Mouse (Mus musculus) forebrain, embryonic 11.5 days (tissue): ENCODE results near the gene Abcb6. TPM values are rescaled to one million over a fixed set of nuclear protein-coding genes. Genes with fewer than 3 reads are reported as not detected.

Experiments
- ATAC-seq: fragments of 200-750 bp; cut with Nextera tagmentation; replicated peaks from 2 replicates; pipeline ENCODE4 v1.8.0; 2017; ENCODE audit warnings: moderate TSS enrichment; ENCODE audit not compliant: low FRiP score
- DNase-seq: peaks from one replicate; pipeline ENCODE4 v3.0.0-alpha.2; 2017; ENCODE audit warnings: low spot score
- H3K27ac ChIP-seq: fragments of 300-500 bp; sonication (generic); 2 replicates; pipeline ENCODE4 v1.5.1; 2014; ENCODE audit warnings: low read depth, low read length
- H3K27me3 ChIP-seq: fragments of 300-500 bp; sonication (generic); 2 replicates; pipeline ENCODE4 v1.6.1; 2014; ENCODE audit warnings: mild to moderate bottlenecking, low read length, mixed read lengths; ENCODE audit not compliant: control insufficient read depth, insufficient read depth
- H3K36me3 ChIP-seq: fragments of 300-500 bp; sonication (generic); 2 replicates; pipeline ENCODE4 v1.6.1; 2014; ENCODE audit warnings: mild to moderate bottlenecking, low read length, moderate library complexity, mixed read lengths; ENCODE audit not compliant: control insufficient read depth, insufficient read depth
- H3K4me1 ChIP-seq: fragments of 300-500 bp; sonication (generic); replicated peaks from 2 replicates; pipeline ENCODE4 v1.6.1; 2014; ENCODE audit warnings: low read length, mixed read lengths; ENCODE audit not compliant: control insufficient read depth, insufficient read depth
- H3K4me2 ChIP-seq: fragments of 300-500 bp; sonication (generic); 2 replicates; pipeline ENCODE4 v1.6.1; 2014; ENCODE audit warnings: low read depth, mild to moderate bottlenecking, low read length, moderate library complexity, mixed read lengths; ENCODE audit not compliant: severe bottlenecking
- H3K4me3 ChIP-seq: fragments of 300-500 bp; sonication (generic); 2 replicates; pipeline ENCODE4 v1.5.1; 2014; ENCODE audit warnings: low read depth, low read length
- H3K9ac ChIP-seq: fragments of 300-500 bp; sonication (generic); 2 replicates; pipeline ENCODE4 v1.6.1; 2014; ENCODE audit warnings: low read length
- H3K9me3 ChIP-seq: fragments of 300-500 bp; sonication (generic); 2 replicates; pipeline ENCODE4 v1.6.1; 2016; ENCODE audit warnings: low read length, mixed read lengths; ENCODE audit not compliant: control insufficient read depth
- WGBS: fragments of 180-500 bp; shearing (Covaris S2); extraction: QIAGEN DNeasy Blood & Tissue Kit; methylation state at CpG from one replicate; pipeline ENCODE4 v1.1.7; 2014; 5-methylcytosine and 5-hydroxymethylcytosine counted together
- polyA plus RNA-seq: library from polyadenylated mRNA; unstranded; fragments of >200 nt; fragmentation: Nextera tagmentation; extraction: Ambion mirVana; gene quantifications from 2 replicates; pipeline ENCODE4 v1.2.1, GENCODE M21; 2014

Abcb6 gene
- polyA plus RNA-seq, 1 experiment from 2014 or later = 27.4 TPM

DNA sequence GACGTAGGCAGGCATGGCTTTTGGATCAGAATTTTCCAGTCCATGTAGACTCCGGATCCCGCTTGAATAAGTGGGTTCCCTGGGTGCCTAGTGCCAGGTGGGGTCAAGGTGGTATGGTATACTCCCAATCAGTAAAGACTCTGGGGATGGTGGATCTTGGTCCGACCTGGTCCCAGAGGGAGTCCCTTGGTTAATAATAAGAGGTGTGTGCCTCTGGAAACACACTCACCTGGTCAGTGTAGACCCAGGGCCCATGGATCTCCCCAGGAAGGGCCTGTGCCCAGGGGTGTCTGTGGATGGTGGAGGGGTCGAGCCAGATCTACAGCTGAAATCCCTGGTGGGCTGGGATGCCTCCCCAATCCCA is 11.0 kb upstream of the Abcb6 start:
- Histone ChIP-seq H3K9me3 (no peaks in the 10 kb centered on the region), H3K27ac (peak overlapping the region; percentile 18; the same call in 1 of the 2 replicates), H3K4me1 (peaks cover 8% of the 10 kb centered on the region), H3K4me3 (peak overlapping the region; percentile 75), H3K36me3 (no peaks in the 10 kb centered on the region; the same call in 1 of the 2 replicates), H3K9ac (peak overlapping the region; percentile 83), H3K27me3 (no peaks in the 10 kb centered on the region), H3K4me2 (peak overlapping the region; percentile 95)
- WGBS = 43% methylated on average over 5 of the region's 5 CpGs
- DNase-seq (no peak), ATAC-seq (no peak)

DNA sequence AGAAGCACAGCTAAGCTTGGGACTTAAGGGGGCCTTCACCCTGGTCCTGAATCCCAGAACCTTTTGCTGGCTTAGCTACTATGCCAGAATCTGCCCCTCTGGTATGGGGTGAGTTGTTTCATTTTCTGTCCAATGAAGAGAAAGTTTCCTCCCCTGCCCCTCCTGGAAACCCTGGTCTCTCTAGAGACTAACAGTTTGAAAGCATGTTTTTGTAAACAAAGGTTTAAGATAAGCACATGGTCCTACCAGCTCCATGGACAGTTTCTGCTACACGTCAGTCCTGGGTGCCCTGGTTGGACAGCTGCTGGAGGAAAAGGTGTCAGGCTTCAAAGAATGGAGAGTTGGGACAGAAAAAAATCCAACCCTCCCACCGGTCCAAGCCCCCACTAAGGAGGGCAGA is 10.4 kb upstream of the Abcb6 start:
- Histone ChIP-seq H3K27me3 (no peaks in the 10 kb centered on the region), H3K4me1 (peaks cover 8% of the 10 kb centered on the region), H3K4me3 (no peak overlapping the region), H3K9me3 (no peaks in the 10 kb centered on the region), H3K4me2 (peak overlapping the region; percentile 95; the same call in 1 of the 2 replicates), H3K27ac (no peak overlapping the region), H3K9ac (no peak overlapping the region), H3K36me3 (no peaks in the 10 kb centered on the region; the same call in 1 of the 2 replicates)
- WGBS = 74% methylated on average over 2 of the region's 2 CpGs
- DNase-seq (no peak), ATAC-seq (no peak)

DNA sequence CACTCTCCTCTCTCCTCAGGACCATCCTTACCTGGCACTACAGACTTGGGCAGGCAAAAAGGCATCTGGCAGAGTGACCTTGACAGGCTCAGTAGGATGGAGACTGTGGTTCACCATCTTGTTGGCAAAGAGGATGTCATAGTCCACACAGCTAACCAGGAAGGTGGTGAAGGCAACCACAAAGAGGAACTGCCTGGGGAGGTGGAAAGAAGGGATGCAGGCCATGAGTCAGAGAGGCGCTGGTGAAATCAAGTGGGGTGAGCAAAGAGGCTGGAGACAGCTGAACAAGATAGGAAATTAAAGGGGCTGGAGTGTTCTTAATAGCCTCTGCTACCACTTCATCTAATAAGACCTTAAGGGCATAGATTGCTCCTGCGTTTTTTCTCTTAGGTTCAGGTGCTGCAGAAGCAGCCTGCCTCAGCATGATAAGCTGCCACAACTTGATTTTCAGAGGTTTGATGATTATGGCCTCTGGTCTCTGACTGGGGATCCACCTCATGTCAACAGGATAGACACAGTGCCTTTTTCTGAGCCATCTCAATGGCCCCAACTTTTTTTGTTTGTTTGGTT is 7.8 kb upstream of the Abcb6 start:
- no peaks in the 10 kb centered on the region for H3K9me3 ChIP-seq
- H3K36me3 ChIP-seq = no peaks in the 10 kb centered on the region; the same call in 1 of the 2 replicates
- 82% methylated on average over 2 of the region's 2 CpGs for WGBS
- no peak overlapping the region for H3K4me3 ChIP-seq
- no peak for ATAC-seq
- no peak overlapping the region for H3K9ac ChIP-seq
- no peak overlapping the region for H3K4me2 ChIP-seq
- no peak overlapping the region for H3K27ac ChIP-seq
- peaks cover 6% of the 10 kb centered on the region for H3K4me1 ChIP-seq
- no peaks in the 10 kb centered on the region for H3K27me3 ChIP-seq
- DNase-seq = no peak

DNA sequence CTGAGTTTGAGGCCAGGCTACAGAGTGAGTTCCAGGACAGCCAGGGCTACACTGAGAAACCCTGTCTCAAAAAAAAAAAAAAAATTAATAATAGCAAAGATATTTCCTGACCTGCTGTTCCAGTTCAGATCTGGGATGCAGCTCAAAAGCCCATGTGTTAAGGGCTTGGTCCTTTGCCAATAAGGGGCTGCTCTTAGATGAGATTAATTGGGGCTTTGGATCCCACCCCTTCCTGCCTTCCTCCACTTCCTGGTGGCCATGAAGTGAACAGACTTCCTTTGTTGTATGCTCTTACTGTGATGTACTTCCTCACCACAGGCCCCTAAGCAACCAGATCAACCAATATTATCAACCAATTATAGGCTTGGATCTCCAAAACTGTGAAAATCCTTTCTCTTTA is 6.9 kb upstream of the Abcb6 start:
- Histone ChIP-seq H3K9me3 (no peaks in the 10 kb centered on the region), H3K36me3 (no peaks in the 10 kb centered on the region; the same call in 1 of the 2 replicates), H3K27ac (no peak overlapping the region), H3K4me2 (no peak overlapping the region), H3K27me3 (no peaks in the 10 kb centered on the region), H3K4me3 (no peak overlapping the region), H3K4me1 (peaks cover 5% of the 10 kb centered on the region; the same call in 1 of the 2 replicates), H3K9ac (no peak overlapping the region)
- no peak for ATAC-seq
- DNase-seq = no peak

DNA sequence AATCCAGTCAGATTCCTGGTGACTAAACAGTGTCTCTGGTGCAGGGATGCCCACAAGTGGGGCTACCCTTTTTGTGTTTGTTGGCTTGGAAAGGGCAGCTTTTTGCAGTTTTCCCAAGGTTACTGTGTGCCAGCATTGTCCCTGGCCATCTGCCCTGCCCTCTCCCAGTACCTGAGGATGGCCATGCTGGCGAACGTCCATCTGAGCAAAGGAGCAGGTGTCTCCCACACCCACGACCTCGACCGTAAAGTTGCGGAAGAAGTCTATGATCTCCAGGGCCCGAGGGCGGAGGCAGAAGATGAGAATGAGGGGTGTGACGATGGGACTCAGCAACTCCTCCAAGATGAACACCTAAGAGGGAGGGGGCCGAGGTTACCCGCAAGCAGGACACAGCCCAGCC is 5.3 kb upstream of the Abcb6 start:
- H3K9me3 ChIP-seq = no peaks in the 10 kb centered on the region
- no peak overlapping the region for H3K9ac ChIP-seq
- no peak overlapping the region for H3K4me2 ChIP-seq
- no peaks in the 10 kb centered on the region; the same call in 1 of the 2 replicates for H3K36me3 ChIP-seq
- 95% methylated on average over 11 of the region's 11 CpGs for WGBS
- no peaks in the 10 kb centered on the region for H3K27me3 ChIP-seq
- H3K27ac ChIP-seq = no peak overlapping the region
- no peak overlapping the region for H3K4me3 ChIP-seq
- ATAC-seq = no peak
- no peaks in the 10 kb centered on the region; the same call in 1 of the 2 replicates for H3K4me1 ChIP-seq
- DNase-seq = peak; percentile 6

DNA sequence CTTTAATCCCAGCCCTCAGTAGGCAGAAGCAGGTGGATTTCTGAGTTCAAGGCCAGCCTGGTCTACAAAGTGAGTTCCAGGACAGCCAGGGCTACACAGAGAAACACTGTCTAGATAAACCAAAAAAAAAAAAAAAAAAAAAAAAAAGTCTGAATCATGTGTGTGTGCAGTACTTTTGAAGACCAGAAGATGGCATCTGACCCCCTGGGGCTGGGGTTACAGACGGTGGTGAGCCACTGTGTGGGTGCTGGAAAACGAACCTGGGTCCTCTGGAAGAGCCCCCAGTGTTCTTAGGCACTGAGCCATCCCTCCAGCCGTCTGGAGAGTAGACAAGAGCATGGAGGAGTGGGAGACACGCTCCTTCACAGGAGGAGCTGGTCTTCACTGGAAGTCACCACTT is 2.0 kb upstream of the Abcb6 start:
- Histone ChIP-seq H3K36me3 (no peaks in the 10 kb centered on the region; the same call in 1 of the 2 replicates), H3K27me3 (no peaks in the 10 kb centered on the region), H3K9ac (no peak overlapping the region), H3K9me3 (no peaks in the 10 kb centered on the region), H3K4me3 (no peak overlapping the region), H3K4me2 (no peak overlapping the region), H3K4me1 (peaks cover 8% of the 10 kb centered on the region; the same call in 1 of the 2 replicates), H3K27ac (no peak overlapping the region)
- 79% methylated on average over 4 of the region's 4 CpGs for WGBS
- ATAC-seq (no peak), DNase-seq (no peak)

DNA sequence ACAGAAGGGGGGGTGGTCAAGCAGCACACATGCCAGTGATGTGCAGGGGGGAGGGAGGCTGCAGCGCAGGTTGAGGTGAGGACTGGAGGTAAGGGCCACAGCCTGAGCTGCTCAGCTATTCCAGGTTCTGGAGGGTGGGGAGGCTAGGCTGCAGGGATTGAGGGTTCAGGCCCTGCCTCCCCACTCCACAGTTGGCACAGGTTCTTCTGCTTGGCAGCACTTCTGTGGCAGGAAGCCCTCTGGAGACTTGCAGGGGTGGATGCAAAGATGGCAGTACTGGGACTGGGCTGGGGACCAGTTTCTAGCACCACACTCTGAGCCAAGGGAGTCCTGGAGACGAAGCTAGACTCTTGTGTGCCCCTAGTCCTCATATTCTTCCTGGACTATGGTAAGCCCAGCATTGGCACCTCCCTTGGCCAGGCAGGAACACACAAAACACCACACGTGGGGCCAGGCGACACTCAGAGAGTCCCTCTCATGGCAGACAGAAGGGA is 1.2 kb upstream of the Abcb6 start:
- Histone ChIP-seq H3K36me3 (no peaks in the 10 kb centered on the region; the same call in 1 of the 2 replicates), H3K27ac (no peak overlapping the region), H3K9ac (no peak overlapping the region), H3K9me3 (no peaks in the 10 kb centered on the region), H3K4me2 (no peak overlapping the region), H3K4me1 (peaks cover 8% of the 10 kb centered on the region; the same call in 1 of the 2 replicates), H3K4me3 (no peak overlapping the region), H3K27me3 (no peaks in the 10 kb centered on the region)
- ATAC-seq = no peak
- 86% methylated on average over 4 of the region's 4 CpGs for WGBS
- DNase-seq = no peak

DNA sequence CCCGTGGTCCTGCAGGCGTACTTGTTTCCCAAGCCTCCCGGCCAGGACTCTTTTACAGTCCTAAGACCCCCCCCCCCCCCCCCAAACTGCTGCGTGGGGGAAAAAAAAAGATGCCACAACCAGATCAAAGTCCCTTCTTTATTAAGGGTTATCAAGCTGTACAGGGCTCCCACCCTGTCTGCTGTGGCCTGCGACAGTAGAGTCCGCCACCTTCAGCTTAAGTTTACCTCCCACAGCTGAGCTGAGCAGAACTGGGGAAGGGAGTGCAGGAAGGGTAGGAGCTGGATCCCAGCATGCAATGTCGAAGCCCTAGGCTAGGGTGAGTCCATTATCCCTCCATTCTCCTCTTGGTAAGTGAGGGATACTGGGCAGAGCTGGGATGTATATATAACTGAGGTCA is 549 bp upstream of the Abcb6 start:
- H3K9ac ChIP-seq = peak overlapping the region; percentile 12; the same call in 1 of the 2 replicates
- H3K27me3 ChIP-seq = no peaks in the 10 kb centered on the region
- H3K4me2 ChIP-seq = peak overlapping the region; percentile 98
- DNase-seq (no peak), ATAC-seq (no peak)
- no peak overlapping the region for H3K27ac ChIP-seq
- H3K4me1 ChIP-seq = peaks cover 8% of the 10 kb centered on the region; the same call in 1 of the 2 replicates
- H3K9me3 ChIP-seq = no peaks in the 10 kb centered on the region
- peak overlapping the region; percentile 56; the same call in 1 of the 2 replicates for H3K4me3 ChIP-seq
- WGBS = 35% methylated on average over 7 of the region's 7 CpGs
- no peaks in the 10 kb centered on the region; the same call in 1 of the 2 replicates for H3K36me3 ChIP-seq
